Mouse (Mus musculus): Measurements from ENCODE around the gene Gm20388. TPM values are rescaled to one million over a fixed set of nuclear protein-coding genes. Genes with fewer than 3 reads are reported as not detected.

The Gm20388 gene
- total RNA-seq, 1 experiment = 27.0 TPM

DNA sequence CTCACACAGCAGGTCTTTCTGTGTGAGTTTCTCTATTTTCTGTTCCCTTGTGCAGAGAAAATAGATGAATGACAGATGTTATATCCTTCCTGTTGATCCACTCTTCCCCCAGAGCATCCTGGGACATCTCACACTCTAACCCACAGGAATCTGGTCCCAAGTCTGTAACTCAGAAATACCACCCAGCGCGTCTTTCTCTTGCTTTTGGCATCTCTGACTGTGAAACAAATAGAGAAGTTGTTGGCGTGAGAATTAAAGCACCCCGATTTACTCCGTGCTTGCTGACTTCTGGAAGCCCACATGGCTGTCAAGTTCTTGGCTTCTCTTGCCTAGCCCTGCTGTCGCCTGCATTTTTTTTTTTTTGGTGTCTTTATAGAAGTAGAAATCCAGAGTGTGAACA lies 2867.1 kb downstream of the Gm20388 start:
- Histone ChIP-seq H3K4me1 (ENCODE audit: control insufficient read depth in 2 of 2, insufficient read depth in 2 of 2, low read length in 2 of 2, poor library complexity in 1 of 2) (peaks cover 2% of the 10 kb centered on the region in 2 experiments; a peak in 1 of 4 replicates), H3K36me3 (ENCODE audit: control insufficient read depth, insufficient read depth, low read length, poor library complexity, severe bottlenecking) (peaks cover 5% of the 10 kb centered on the region; the same call in 1 of the 2 replicates), H3K27ac (ENCODE audit: insufficient read depth, low read depth, low read length, poor library complexity, severe bottlenecking) (no peak overlapping the region), H3K4me3 (ENCODE audit: insufficient read depth in 1 of 2, low read depth in 1 of 2, low read length in 2 of 2, poor library complexity in 1 of 2, severe bottlenecking in 1 of 2) (no peak overlapping the region), H3K9me3 (ENCODE audit: control insufficient read depth, insufficient read depth, low read depth, low read length) (no peaks in the 10 kb centered on the region), H3K9ac (ENCODE audit: insufficient read depth, low read depth, low read length, poor library complexity, severe bottlenecking) (no peak overlapping the region)
- DNase-seq (ENCODE audit: low read depth, low spot score) = no peak
- TF ChIP-seq CHD2 (IDR thresholded peaks at IDR 0.05; ENCODE audit: low read depth, low read length) (no peak), MAFK (IDR thresholded peaks at IDR 0.05; ENCODE audit: insufficient read depth, low read depth, low read length) (no peak), ZC3H11A (IDR thresholded peaks at IDR 0.05; ENCODE audit: borderline replicate concordance, low read depth, low read length) (no peak), HCFC1 (IDR thresholded peaks at IDR 0.05; ENCODE audit: borderline replicate concordance, insufficient read depth, low read length) (no peak)
- in situ Hi-C loops (cut with MboI; ENCODE audit: low sequenced_read_pairs in 2 of 2, unreplicated experiment in 2 of 2) = no loop called here

GRCm38 (mm10) chr8:122778703-122779239 lies 2868.1 kb downstream of the Gm20388 start:
- in situ Hi-C loops (cut with MboI; ENCODE audit: low sequenced_read_pairs in 2 of 2, unreplicated experiment in 2 of 2) = no loop called here
- no peak for DNase-seq (ENCODE audit: low read depth, low spot score)
- peaks cover 2% of the 10 kb centered on the region in 2 experiments; a peak in 1 of 4 replicates for H3K4me1 ChIP-seq (ENCODE audit: control insufficient read depth in 2 of 2, insufficient read depth in 2 of 2, low read length in 2 of 2, poor library complexity in 1 of 2)
- H3K4me3 ChIP-seq (ENCODE audit: insufficient read depth in 1 of 2, low read depth in 1 of 2, low read length in 2 of 2, poor library complexity in 1 of 2, severe bottlenecking in 1 of 2) = no peak overlapping the region
- no peak overlapping the region for H3K27ac ChIP-seq (ENCODE audit: insufficient read depth, low read depth, low read length, poor library complexity, severe bottlenecking)
- H3K9me3 ChIP-seq (ENCODE audit: control insufficient read depth, insufficient read depth, low read depth, low read length) = no peaks in the 10 kb centered on the region
- H3K36me3 ChIP-seq (ENCODE audit: control insufficient read depth, insufficient read depth, low read length, poor library complexity, severe bottlenecking) = peaks cover 5% of the 10 kb centered on the region; the same call in 1 of the 2 replicates
- no peak for TF ChIP-seq MAFK (IDR thresholded peaks at IDR 0.05; ENCODE audit: insufficient read depth, low read depth, low read length)
- TF ChIP-seq ZC3H11A (IDR thresholded peaks at IDR 0.05; ENCODE audit: borderline replicate concordance, low read depth, low read length) = no peak
- TF ChIP-seq CHD2 (IDR thresholded peaks at IDR 0.05; ENCODE audit: low read depth, low read length) = no peak
- TF ChIP-seq ZNF384 (IDR thresholded peaks at IDR 0.05; ENCODE audit: low read depth, low read length) = no peak
- TF ChIP-seq HCFC1 (IDR thresholded peaks at IDR 0.05; ENCODE audit: borderline replicate concordance, insufficient read depth, low read length) = no peak
- no peak overlapping the region for H3K9ac ChIP-seq (ENCODE audit: insufficient read depth, low read depth, low read length, poor library complexity, severe bottlenecking)

DNA sequence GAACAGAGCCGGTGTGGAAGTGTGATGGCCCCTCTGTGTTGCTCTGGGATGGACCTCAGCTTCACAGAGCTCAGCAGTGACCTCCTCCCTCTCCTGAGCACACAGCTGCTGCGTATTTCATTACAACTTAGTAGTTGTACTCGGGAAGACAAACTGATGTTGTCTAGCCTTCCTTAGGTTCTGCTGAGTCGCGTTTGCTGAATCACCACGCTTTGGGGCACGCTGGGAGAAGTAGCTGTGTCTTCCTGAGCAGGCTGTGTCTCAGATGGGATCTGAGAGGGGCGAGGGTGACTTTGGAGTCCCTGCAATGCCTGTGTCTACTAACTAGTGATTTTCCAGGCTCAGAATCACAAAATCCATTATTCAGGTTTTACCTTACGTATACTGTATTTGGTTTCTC lies 2868.6 kb downstream of the Gm20388 start:
- no peak for DNase-seq (ENCODE audit: low read depth, low spot score)
- H3K9ac ChIP-seq (ENCODE audit: insufficient read depth, low read depth, low read length, poor library complexity, severe bottlenecking) = no peak overlapping the region
- peaks cover 2% of the 10 kb centered on the region in 2 experiments; a peak in 1 of 4 replicates for H3K4me1 ChIP-seq (ENCODE audit: control insufficient read depth in 2 of 2, insufficient read depth in 2 of 2, low read length in 2 of 2, poor library complexity in 1 of 2)
- no peaks in the 10 kb centered on the region for H3K9me3 ChIP-seq (ENCODE audit: control insufficient read depth, insufficient read depth, low read depth, low read length)
- peaks cover 7% of the 10 kb centered on the region; the same call in 1 of the 2 replicates for H3K36me3 ChIP-seq (ENCODE audit: control insufficient read depth, insufficient read depth, low read length, poor library complexity, severe bottlenecking)
- TF ChIP-seq HCFC1 (IDR thresholded peaks at IDR 0.05; ENCODE audit: borderline replicate concordance, insufficient read depth, low read length) (no peak), ZNF384 (IDR thresholded peaks at IDR 0.05; ENCODE audit: low read depth, low read length) (no peak), CHD2 (IDR thresholded peaks at IDR 0.05; ENCODE audit: low read depth, low read length) (no peak), MAFK (IDR thresholded peaks at IDR 0.05; ENCODE audit: insufficient read depth, low read depth, low read length) (no peak), ZC3H11A (IDR thresholded peaks at IDR 0.05; ENCODE audit: borderline replicate concordance, low read depth, low read length) (no peak)
- no peak overlapping the region for H3K27ac ChIP-seq (ENCODE audit: insufficient read depth, low read depth, low read length, poor library complexity, severe bottlenecking)
- H3K4me3 ChIP-seq (ENCODE audit: insufficient read depth in 1 of 2, low read depth in 1 of 2, low read length in 2 of 2, poor library complexity in 1 of 2, severe bottlenecking in 1 of 2) = no peak overlapping the region
- in situ Hi-C loops (cut with MboI; ENCODE audit: low sequenced_read_pairs in 2 of 2, unreplicated experiment in 2 of 2) = no loop called here

DNA sequence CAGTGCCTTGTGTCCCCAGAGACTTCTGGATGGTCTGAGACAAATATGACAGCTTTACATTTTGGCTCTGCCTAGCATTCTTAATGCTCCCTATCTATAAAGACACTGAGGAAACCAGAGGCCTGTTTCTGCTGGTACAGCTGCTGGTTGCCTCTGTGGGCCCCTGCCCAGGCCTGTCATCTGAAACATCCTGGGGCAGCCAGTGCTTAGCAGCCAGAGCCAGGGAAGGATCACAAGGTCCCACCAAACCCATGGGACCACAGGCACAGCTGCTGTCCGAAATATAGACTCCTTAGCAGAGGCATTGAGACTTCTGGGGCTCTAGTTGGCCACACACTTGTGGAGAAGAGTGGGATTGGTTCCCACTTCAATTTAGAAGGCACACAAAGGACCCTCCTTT lies 2874.1 kb downstream of the Gm20388 start:
- Histone ChIP-seq H3K9me3 (ENCODE audit: control insufficient read depth, insufficient read depth, low read depth, low read length) (no peaks in the 10 kb centered on the region), H3K4me1 (ENCODE audit: control insufficient read depth in 2 of 2, insufficient read depth in 2 of 2, low read length in 2 of 2, poor library complexity in 1 of 2) (no peaks in the 10 kb centered on the region), H3K4me3 (ENCODE audit: insufficient read depth in 1 of 2, low read depth in 1 of 2, low read length in 2 of 2, poor library complexity in 1 of 2, severe bottlenecking in 1 of 2) (no peak overlapping the region), H3K9ac (ENCODE audit: insufficient read depth, low read depth, low read length, poor library complexity, severe bottlenecking) (no peak overlapping the region), H3K27ac (ENCODE audit: insufficient read depth, low read depth, low read length, poor library complexity, severe bottlenecking) (no peak overlapping the region), H3K36me3 (ENCODE audit: control insufficient read depth, insufficient read depth, low read length, poor library complexity, severe bottlenecking) (peaks cover 7% of the 10 kb centered on the region; the same call in 1 of the 2 replicates)
- DNase-seq (ENCODE audit: low read depth, low spot score) = no peak
- TF ChIP-seq ZNF384 (IDR thresholded peaks at IDR 0.05; ENCODE audit: low read depth, low read length) (no peak), ZC3H11A (IDR thresholded peaks at IDR 0.05; ENCODE audit: borderline replicate concordance, low read depth, low read length) (no peak)
- in situ Hi-C loops (cut with MboI; ENCODE audit: low sequenced_read_pairs in 2 of 2, unreplicated experiment in 2 of 2) = no loop called here

DNA sequence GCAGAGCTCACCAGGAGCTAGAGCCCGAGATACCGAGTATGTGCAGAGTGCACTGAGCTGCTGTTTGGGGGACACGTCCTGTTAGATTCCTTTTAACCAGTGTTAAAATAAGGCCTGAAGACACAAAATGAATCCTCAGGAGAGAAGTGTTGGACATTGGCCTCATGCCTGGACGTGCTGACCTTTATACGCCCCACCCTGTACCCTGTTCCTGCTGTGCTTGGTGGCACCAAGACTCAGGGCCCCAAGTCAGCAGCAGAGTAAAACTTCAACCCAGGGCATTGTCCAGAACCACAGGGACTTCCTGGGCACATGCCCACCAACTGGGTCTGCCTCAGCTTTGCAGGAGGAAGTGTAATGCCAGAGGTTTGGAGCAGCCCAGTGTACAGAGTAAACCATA lies 2879.2 kb downstream of the Gm20388 start:
- peaks cover 2% of the 10 kb centered on the region; the same call in 1 of the 2 replicates for H3K36me3 ChIP-seq (ENCODE audit: control insufficient read depth, insufficient read depth, low read length, poor library complexity, severe bottlenecking)
- H3K9ac ChIP-seq (ENCODE audit: insufficient read depth, low read depth, low read length, poor library complexity, severe bottlenecking) = no peak overlapping the region
- no peak overlapping the region for H3K27ac ChIP-seq (ENCODE audit: insufficient read depth, low read depth, low read length, poor library complexity, severe bottlenecking)
- no peaks in the 10 kb centered on the region for H3K4me1 ChIP-seq (ENCODE audit: control insufficient read depth in 2 of 2, insufficient read depth in 2 of 2, low read length in 2 of 2, poor library complexity in 1 of 2)
- H3K9me3 ChIP-seq (ENCODE audit: control insufficient read depth, insufficient read depth, low read depth, low read length) = no peaks in the 10 kb centered on the region
- in situ Hi-C loops (cut with MboI; ENCODE audit: low sequenced_read_pairs in 2 of 2, unreplicated experiment in 2 of 2) = no loop called here
- TF ChIP-seq CHD2 (IDR thresholded peaks at IDR 0.05; ENCODE audit: low read depth, low read length) (no peak), HCFC1 (IDR thresholded peaks at IDR 0.05; ENCODE audit: borderline replicate concordance, insufficient read depth, low read length) (no peak), ZC3H11A (IDR thresholded peaks at IDR 0.05; ENCODE audit: borderline replicate concordance, low read depth, low read length) (no peak), ZNF384 (IDR thresholded peaks at IDR 0.05; ENCODE audit: low read depth, low read length) (no peak), MAFK (IDR thresholded peaks at IDR 0.05; ENCODE audit: insufficient read depth, low read depth, low read length) (no peak)
- DNase-seq (ENCODE audit: low read depth, low spot score) = no peak
- no peak overlapping the region for H3K4me3 ChIP-seq (ENCODE audit: insufficient read depth in 1 of 2, low read depth in 1 of 2, low read length in 2 of 2, poor library complexity in 1 of 2, severe bottlenecking in 1 of 2)
